Mouse (Mus musculus) frontal cortex, postnatal 14 days (tissue): ENCODE data around the gene Fbxo42.
A peak's percentile ranks its signal among the peaks of the same experiment; 100 is the strongest.
"Not testable (repeated sequence)": the region's sequence is repeated elsewhere in the genome, so short reads cannot be mapped to it uniquely, and the experiment has no call there.

Source experiments
- DNase-seq, 2 experiments: peaks; one replicate each; pipeline ENCODE4 v3.0.0; 2022; ENCODE audit warnings: low spot score in 2 of 2

Fbxo42 gene

GRCm38 (mm10) chr4:141136126-141136525 lies 11.6 kb upstream of the Fbxo42 start:
- no peak for DNase-seq

DNA sequence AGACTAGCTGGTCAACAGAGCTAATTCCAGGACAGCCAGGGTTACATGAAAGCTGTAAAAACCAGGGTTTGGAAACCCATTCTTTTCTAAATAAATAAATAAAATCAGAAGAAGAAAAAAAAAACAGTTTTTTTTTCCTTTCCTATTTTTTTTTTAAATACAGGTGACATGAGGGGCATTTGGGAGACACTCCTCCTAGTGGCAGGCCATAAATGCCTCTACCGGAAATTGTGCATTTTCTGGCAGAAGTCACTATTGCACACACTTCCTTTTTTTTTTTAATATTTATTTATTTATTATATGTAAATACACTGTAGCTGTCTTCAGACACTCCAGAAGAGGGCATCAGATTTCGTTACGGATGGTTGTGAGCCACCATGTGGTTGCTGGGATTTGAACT lies 10.0 kb upstream of the Fbxo42 start:
- DNase-seq = not testable (repeated sequence)

GRCm38 (mm10) chr4:141138425-141139115 lies 9.1 kb upstream of the Fbxo42 start:
- DNase-seq = no peak

GRCm38 (mm10) chr4:141139116-141139970 lies 8.4 kb upstream of the Fbxo42 start, which contains the start of gene Szrd1:
Gene Szrd1 (minus strand): TSS chr4:141139775.
- peak; percentile 97 to 98 for DNase-seq

DNA sequence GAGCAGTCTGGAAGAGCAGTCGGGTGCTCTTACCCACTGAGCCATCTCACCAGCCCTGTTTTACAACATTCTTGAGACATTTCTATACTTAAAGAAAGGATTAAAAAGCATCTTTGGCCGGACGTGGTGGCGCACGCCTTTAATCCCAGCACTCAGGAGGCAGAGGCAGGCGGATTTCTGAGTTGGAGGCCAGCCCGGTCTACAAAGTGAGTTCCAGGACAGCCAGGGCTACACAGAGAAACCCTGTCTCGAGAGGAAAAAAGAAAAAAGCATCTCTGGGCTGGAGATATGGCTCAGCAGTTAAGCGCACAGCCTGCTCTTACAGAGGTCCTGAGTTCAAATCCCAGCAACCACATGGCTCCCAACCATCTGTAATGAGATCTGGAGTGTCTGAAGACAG lies 7.4 kb upstream of the Fbxo42 start:
- DNase-seq = not testable (repeated sequence)

- no peak for DNase-seq
Observed at GRCm38 (mm10) chr4:141140967-141141366, 6.7 kb upstream of the Fbxo42 start.

DNA sequence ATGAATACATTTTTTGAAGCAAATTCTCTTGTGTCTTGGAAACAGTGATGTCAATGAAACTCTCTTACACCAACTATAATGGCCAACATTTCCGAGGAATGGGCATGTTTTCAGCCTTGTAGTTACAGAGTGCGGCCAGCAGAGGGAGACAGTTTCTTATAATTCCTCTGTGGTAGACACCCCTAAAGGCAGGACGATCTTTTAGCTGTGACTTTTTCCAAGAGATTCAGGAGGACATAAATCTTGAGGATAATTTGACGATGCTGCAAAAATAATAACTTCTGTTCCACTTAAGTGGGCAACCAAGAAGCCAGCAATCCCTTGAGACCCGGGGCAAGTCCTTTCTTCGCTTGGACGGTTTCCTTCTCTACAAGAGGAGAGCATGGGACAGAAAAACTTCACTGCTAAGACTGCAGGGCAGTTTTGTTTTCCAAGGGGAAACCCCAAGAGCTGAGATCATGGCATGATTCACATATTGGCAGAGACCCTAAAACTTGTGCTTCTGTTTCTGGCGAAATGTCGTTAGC lies 5.4 kb upstream of the Fbxo42 start:
- peak; percentile 63 to 78 for DNase-seq

DNA sequence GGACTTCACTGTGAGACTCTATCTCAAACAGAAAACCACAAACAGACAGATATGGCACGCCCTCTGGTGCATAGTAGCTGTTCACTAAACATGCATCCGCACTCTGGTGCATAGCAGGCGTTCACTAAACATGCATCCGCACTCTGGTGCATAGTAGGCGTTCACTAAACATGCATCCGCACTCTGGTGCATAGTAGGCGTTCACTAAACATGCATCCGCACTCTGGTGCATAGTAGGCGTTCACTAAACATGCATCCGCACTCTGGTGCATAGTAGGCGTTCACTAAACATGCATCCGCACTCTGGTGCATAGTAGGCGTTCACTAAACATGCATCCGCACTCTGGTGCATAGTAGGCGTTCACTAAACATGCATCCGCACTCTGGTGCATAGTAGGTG lies 2.6 kb upstream of the Fbxo42 start:
- DNase-seq = not testable (repeated sequence)

DNA sequence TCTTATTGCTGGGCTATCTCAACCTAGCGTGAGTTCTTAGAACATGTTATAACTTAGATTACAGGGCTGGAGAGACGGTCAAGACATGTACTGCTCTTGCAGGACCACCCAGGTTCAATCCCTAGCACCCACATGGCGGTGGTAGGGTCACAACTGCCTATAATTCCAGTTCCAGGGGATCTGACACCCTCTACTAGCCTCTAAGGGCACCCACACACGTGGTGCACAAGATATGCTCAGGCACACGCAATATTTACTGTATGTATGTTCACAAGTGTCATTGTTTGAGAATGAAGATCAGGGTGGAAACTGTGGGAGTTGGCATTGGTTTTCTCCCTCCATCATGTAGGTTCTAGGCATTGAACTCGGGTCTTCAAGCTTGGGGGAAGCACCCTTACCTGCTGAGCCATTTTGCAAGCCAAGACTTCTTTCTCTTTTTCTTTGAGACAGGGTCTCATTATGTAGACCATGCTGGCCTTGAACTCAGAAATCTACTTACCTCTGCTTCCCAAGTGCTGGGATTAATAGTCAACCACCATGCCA lies 1.2 kb upstream of the Fbxo42 start:
- no peak for DNase-seq

DNA sequence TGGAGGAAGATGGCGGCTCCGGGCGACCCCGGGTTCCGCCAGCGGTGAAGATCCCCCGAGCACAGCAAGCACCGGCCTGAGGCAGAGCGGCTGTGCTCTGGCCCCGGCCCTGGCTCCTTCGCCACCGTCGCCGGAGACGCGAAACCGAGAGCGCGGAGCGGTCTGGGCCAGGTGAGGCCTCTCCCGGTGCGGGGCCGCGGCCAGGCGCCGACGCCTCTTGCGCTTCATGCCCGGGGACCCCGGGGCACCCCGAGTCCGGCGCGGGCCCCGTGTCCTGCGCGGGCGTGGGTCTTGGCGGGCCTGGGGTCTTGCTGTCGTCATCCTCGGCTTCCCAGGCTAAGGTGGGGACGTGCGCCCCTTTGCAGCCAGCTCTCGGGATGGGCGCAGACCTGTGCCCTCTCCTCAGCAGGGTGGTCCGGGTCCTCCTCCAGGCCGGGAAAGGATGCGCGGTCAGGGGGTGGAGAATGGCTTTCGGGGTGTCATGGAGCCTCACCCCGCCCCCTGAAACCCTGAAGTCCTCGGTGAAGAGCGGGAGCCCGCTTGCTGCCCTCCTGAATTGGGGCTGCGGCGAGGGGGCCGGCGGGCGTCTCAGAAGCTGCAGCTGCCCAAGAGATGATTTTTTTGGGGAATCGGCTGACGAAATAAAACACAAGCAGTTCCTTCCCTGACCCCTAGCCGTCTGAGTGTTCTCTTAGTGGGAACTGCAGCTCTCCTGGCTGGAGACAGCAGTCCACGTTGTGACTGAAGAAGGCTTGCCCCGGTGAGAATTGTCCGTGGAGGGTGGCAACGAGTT lies 492 bp downstream of the Fbxo42 start:
- DNase-seq = no peak

GRCm38 (mm10) chr4:141149116-141149515 lies 1.4 kb downstream of the Fbxo42 start:
- DNase-seq = no peak

GRCm38 (mm10) chr4:141157485-141157884 lies 9.8 kb downstream of the Fbxo42 start:
- DNase-seq = no peak

GRCm38 (mm10) chr4:141158609-141159008 lies 10.9 kb downstream of the Fbxo42 start:
- DNase-seq = no peak

GRCm38 (mm10) chr4:141159093-141159492 lies 11.4 kb downstream of the Fbxo42 start:
- no peak for DNase-seq

GRCm38 (mm10) chr4:141159666-141160065 lies 12.0 kb downstream of the Fbxo42 start:
- no peak for DNase-seq

DNA sequence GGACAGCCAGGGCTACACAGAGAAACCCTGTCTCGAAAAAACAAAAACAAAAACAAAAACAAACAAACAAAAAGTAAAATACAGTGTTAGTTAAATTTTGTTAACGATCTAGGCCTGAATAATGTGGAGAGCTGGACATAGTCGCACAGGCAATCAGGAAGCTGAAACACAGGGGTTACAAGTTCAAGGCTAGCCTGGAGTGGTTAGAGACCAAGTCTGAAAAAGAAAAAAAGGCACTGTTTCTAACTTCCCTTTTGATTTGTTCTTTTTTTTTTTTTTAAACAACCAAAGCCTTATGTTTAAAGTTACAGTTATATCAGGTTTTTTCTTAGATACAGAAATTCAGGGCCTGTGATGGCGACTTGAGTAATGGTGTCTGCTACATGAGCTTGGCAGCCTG lies 12.5 kb downstream of the Fbxo42 start:
- DNase-seq = no peak

GRCm38 (mm10) chr4:141161699-141162208 lies 14.0 kb downstream of the Fbxo42 start:
- DNase-seq = no peak

- DNase-seq = no peak
Observed at GRCm38 (mm10) chr4:141163729-141164128, 16.0 kb downstream of the Fbxo42 start.

DNA sequence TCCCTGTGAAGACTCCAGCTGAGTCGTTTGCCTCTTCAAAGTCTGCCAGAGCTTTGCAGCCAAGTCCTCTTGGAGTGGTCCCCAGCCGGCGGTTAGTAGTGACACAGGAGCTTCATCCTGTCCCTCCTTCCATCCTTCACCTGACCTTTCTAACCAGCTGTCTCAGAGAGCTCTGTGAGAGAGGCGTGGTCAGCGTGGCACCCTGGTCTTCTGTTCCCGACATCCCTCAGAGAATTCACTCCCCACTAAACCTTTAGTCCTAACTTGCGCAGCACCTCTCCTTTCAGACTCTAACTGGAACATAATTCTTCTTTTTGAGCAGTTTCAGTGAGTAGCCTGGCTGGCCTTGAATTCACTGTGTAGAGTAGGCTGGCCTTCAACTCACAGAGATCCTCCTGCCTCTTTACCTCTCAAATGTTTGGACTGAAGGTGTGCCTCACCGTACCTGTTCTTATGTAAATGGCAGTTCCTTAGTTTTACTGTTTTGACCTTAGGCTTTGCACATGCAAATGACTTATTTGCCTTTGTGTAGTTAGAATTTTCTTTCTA lies 18.1 kb downstream of the Fbxo42 start:
- DNase-seq = no peak

GRCm38 (mm10) chr4:141167156-141167555 lies 19.4 kb downstream of the Fbxo42 start:
- no peak for DNase-seq

DNA sequence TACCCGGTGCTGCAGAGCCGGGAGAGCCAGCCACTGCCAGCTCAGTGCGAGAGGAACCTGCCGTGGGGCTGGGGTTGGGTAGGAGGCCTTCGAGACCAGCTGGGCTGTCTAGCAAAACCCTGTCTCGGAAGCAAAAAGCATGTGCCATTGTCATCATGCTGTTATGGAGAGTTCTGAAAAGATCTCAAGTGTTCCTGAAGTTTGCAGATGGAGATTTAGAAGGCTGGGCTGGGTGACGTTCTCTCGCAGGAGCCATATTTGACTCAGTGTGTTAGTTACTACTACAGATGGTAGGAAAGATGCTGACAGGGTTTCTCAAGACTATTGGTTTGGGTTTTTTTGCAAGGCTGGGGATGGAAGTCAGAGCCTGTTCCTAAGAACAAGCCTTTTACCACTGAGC lies 24.4 kb downstream of the Fbxo42 start:
- no peak for DNase-seq
